Mouse (Mus musculus) kidney, postnatal 14 days (tissue): ENCODE data around the gene Cebpb.
A peak's percentile ranks its signal among the peaks of the same experiment; 100 is the strongest.

Source experiments
- DNase-seq: peaks from one replicate; pipeline ENCODE4 v3.0.0; 2022; ENCODE audit warnings: mixed read lengths

Cebpb gene

DNA sequence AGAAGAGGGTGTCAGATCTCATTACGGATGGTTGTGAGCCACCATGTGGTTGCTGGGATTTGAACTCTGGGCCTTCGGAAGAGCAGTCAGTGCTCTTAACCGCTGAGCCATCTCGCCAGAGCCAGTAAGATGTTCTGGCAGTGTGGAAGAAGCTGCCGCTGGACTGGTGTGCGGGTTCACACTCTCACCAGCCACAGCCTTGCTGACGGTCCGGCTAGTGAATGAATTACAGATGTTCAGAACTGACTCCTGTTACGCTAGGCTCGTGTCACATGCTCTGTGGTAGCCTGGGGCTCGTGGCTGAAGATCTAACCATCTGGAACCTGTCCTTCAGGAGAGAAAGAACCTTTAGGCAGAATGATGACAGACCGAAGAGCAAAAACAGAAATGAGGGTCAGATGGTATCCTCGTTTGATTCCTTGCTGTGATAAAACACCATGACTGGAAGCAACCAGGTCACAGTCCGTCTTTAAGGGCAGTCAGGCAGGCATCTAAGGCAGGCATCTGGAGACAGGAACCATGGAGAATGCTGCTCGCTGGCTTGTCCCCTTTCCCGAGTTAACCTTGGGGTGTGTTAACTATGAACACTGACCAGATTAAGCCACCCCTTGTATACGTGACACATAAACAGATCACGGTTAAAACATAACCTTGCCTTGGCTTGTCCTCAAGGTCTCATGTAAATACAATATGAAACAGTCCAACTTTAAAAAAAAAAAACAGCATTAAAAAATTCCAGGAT is 22.6 kb upstream of the Cebpb start:
- DNase-seq: peak; percentile 81

DNA sequence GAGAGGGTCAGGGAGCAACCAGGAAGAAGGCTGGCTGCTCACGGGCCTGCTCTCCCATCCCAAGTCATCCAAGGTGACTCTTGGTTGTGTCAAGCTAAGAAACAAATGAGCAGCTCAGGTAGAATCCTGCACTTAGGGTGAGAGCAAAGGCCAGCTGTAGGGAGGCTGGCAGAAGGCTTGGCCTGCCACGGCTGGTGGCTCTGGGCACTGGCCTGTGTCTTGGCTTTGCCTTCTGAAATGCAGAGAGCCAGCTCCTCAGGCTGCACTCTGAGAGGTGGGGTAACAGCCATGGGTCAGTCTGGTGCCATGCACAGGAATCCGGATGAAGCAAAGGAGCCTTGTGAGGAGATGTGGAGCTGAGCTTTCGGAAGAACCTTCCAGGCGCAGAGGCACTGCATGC is 20.3 kb upstream of the Cebpb start:
- peak; percentile 73 for DNase-seq

DNA sequence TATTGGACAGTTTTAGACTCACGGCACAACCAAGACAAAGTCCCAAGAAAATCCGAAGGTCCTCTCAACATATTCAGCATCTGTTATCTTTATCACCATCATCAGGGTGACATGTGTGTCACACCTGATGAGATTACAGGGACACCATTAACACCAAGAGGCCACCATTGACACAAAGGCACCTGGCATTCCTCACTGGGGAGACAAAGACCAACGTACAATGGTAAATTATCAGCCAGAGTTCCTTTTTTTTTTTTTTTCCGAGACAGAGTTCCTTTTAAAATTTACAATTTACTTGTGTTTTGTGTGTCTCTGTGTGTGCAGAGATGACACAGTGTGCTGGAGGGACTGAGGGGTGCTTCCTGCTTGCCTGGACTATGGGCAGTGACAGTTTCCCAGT is 19.3 kb upstream of the Cebpb start:
- no peak for DNase-seq

DNA sequence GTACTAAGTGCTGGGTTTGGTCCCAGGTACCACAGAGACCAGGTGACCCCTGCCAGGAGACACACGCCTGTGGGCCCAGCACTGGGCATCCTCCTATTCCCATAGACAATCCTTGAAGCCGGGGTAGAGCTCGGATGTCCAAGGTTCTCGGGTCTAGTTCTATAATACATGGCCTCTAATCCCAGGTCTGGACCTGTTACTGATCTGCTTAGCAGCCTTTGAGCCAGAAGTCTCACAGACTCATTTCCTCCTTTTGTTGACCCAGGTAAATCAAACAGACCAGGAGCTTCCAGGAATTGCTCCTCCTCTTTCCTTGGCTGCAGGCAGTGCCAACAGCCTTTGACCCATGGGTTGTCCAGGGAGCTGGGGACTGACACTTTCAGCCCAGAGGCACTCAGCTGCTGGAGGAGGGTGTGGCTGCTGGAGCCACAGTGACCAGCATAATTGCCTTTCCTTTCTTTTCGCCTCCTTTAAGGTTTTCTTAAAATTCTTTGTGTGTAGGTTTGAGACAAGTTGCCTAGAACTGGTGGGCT is 17.5 kb upstream of the Cebpb start:
- DNase-seq: peak; percentile 80

DNA sequence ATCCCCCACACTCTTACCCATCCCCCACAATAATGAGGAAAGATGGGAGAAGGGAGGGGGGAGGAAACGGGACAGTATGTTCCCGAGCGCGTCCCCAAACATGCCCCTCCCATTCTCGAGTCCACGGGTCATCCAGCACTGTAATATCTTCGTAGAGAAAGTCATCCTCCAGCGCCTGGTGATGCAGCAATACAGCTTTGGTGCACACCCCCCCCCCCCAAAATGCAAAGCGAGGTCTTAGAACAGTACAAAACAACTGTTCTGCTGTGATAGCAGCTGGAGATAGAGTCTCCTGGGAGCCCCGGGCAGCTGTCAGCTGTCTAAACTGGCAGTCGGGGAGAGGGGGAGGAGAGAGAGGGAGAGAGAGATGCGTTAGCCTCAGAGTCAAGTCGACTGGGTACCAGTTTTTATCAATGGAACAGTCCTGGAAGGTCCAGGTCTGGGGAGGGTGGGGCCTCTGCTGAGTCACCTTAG is 16.5 kb upstream of the Cebpb start:
- peak; percentile 67 for DNase-seq

DNA sequence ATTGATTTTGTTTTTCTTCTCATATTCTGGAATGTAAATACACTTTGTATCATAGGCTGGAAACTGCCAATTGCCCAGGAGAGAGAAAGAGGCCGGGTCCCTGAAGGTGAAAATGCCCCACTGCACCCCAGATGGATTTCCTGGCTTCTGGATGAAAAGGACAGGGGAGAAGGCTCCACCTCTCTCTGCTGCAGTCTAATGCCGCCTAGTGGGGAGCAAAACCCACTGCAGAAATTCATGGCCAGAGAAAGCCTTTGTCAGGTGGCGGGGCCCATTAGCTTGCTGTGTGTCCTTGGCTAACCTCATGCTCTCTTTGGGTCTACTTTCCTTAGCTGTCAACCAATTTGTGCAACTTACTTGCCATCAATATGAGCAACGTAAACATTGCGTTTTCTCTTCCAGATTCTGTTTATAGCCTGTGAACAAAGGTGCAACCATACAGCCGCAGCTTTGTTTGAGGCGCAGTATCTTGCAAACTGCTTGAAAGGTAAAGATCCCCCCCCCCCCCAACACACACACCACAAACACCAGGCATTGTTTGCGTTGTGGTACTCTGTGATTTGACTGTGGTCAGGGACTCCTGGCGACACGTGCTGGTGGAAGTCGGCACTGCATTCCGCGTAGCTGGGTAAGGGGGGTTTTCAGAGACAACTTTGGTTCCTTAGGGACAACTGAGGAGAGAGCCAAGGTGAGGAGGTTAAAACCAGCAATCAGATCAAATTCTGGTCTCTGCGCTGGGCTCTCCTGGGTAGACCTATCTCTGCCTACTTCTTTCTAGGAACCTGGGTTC is 13.4 kb upstream of the Cebpb start:
- DNase-seq: peak; percentile 68

DNA sequence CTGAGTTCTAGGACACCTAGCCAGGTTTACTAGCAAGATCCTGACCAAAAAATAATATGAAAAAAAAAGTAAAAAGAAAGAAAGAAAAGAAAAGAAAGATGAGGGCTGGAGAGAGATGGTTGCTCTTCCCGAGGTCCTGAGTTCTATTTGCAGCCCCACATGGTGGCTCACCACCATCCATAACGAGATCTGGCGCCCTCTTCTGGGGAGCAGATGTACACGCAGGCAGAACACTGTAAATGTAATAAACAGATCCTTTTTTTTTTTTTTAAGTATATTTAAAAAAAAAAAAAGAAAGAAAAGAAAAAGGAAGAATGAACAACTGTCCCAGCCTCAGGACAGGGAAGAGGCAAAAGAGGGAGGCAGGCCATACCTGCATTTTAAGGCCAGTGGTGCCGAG is 10.1 kb upstream of the Cebpb start:
- DNase-seq: no peak

DNA sequence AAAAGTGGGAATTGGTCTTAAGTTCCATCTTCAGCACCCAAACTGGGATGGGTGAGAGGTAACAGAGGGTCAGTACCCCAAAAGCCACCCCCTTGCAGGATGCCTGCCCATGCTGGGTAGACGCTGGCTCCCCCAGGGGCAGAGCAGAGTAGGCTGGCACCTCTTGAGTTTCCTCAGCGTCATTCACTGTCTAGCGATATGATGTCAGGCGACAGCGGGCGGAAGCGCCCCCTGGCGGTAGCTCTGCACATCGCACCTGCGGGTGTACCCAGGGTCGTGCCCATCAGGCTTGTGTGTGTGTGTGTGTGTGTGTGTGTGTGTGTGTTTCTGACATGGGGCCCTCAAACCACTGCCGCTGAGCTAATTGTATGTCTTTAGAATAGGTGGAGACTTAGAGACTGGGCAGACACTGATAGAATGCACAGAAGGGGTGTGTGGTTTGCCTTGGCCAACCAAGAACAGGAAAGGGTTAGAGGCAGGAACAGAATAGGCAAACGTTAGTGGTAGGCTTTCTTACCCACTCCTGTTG is 8.7 kb upstream of the Cebpb start:
- DNase-seq: peak; percentile 86

DNA sequence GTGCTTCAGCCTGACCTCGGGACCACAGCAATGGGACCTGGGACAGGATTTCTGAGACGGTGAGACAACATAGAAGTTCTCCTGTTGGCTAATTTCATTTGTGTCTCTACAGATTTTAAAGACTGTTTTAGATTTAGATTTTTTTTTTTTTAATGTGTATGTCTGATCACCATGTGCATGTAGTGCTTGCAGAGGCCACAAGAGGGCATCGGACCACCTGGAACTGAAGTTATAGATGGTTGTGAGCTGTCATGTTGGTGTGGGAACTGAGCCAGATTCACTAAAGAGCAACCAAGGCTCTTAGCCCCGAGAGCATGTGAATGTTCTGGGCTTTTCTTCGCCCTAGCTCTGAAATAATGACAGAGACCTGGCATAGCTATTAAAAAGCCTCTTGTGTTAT is 8.1 kb upstream of the Cebpb start:
- DNase-seq: peak; percentile 65

DNA sequence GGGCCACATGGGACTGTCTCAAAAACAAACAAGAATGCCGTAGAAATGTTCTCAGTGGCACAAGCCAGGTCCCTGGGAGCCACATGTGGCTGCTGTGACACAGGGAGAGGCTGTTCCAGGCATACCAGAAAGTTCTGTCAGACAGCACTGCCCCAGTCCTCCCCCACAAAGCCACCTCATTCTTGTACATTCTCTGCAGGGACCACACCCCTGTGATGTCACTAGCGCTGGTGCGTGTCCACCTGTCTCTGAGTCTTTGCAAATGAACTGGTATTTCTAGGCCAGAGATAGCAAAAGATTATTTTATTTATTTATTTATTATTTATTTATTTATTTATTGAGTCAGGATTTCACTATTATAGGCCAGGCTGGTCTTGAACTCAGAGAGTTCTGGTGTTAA is 5.0 kb upstream of the Cebpb start:
- DNase-seq: no peak

DNA sequence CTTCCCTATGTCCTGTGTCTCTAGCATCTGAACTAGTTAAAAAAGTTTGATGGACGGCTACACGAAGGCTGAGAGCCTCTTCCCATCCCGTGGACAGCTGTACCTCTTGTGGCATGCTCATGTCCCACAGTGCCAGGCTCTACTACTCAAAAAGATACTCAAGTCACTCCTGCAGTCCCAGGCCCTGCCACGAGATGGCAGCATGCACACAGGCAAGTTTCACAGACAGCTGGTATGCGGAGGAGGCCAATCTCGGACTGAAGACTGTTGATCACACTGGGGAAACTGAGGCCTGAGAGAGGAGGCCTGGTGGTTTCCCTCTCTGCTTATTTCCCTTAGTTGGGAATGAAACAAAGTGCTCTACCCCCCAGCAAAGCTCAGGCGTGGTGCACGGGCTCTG is 3.6 kb upstream of the Cebpb start:
- peak; percentile 95 for DNase-seq

DNA sequence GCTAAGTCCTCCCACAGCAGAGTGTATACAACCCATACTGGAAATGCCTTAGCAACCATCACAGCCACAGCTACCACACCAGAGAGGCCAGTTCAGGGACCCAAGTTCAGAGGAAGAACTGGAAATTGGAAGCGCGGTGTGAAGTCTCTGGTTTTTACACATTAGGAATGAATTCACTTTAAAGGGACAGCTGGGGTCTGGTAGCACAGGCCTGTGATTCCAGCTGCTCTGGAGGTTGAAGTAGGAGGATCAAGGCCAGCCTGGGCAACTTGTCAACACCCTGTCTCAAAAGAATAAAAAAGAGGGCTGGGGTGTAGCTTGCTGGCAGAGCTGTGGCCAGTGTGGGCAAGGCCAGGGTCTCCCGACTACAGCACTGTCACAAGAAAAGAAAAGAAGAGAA is 2.9 kb upstream of the Cebpb start:
- no peak for DNase-seq

DNA sequence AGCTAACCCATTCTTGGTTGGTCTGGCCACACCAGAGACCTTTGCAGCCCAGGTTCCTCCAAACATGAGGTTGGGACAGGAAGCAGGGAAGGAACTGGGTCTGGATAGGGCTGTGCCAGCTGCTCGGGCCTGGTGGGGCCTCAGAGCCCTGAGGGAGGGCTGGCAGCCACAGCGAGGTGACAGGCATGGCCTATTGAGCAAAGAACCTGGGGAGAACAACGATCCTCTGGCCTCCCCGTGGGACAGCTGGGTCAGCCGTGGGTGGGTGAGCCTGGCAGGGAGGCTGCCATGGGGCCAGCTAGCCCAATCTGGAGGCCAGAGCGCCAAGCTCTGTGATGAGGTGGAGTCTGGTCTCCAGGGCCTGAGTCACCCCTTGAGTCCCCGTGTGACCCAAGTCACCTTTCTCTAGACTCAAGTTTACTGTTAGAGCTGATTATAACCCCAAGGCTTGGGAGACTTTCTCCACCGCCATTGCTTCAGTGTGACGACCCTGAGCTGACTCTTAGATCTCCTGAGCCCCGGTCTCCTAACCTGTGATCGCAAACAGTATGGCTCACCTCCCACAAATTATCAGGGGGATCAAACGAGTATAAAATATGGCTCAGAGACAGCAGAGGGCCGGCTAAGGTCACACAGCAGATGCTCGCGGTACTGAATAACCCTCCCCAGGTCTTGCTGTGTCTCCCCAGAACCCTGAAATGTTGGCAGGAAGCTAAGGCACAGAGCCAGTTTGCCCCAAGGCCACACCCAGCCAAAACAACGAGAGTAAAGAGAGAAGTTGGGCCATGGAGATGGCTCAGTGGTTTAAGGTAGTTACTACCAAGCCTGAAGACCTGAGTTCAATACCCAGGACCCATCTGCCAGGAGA is 2.1 kb upstream of the Cebpb start:
- DNase-seq: no peak

DNA sequence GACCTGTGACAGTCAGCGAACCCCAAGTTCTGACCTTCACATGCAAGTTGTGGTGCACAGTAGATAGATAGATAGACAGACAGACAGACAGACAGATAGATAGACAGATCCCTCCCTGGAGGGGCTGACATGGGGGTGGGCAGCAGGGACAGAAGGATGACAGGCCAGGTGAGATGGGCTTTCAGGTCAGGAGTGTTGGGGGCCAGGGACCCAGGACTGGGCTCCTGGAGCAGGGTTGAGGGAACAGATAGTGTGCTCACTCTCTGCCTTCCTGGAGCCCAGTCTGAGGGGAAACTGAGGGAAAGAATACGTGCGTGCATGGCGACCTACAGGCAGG is 1.5 kb upstream of the Cebpb start:
- DNase-seq: no peak

DNA sequence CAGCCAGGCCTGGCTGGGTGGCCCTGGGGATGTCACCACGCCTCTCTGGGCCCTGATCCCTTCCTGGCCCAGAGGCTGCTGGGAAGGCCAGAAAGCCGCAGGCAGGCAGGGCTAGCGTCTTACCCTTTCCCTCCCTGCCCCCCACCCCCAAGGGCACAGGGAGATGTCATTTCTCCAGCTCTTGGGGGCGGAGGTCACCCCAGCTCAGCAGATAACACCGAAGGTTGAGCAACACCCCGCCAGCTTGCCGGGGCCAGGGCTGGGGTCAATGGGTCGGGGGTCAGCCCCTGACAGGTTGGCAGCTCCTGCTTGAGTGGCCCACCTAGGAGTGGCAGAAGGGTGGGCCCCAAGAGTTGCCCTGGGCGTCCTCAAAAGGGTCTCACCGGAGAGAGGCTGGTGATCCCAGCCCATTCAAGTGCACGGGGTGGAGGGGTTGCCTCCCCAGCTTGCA is 1.0 kb upstream of the Cebpb start:
- no peak for DNase-seq

DNA sequence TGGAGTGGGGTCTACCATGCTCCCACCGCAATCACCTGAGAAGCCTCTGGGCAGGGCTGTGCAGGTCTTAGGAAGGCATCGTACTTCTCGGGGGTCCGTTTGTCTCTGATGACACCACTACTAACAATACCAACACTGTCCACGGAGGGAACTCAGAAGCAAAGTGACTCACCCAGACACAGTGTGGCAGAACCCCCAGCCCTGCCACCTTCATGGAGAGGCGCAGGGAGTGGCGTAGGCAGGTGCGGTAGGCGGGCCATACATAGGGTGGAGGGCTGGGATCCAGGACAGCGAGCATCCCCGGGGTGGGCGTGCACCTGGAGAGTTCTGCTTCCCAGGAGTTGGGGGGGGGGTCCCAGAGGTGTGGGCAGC is 603 bp upstream of the Cebpb start:
- no peak for DNase-seq

DNA sequence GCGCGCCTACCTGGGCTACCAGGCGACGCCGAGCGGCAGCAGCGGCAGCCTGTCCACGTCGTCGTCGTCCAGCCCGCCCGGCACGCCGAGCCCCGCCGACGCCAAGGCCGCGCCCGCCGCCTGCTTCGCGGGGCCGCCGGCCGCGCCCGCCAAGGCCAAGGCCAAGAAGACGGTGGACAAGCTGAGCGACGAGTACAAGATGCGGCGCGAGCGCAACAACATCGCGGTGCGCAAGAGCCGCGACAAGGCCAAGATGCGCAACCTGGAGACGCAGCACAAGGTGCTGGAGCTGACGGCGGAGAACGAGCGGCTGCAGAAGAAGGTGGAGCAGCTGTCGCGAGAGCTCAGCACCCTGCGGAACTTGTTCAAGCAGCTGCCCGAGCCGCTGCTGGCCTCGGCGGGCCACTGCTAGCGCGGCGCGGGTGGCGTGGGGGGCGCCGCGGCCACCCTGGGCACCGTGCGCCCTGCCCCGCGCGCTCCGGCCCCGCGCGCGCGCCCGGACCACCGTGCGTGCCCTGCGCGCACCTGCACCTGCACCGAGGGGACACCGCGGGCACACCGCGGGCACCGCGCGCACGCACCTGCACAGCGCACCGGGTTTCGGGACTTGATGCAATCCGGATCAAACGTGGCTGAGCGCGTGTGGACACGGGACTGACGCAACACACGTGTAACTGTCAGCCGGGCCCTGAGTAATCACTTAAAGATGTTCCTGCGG is 945 bp downstream of the Cebpb start, which contains the start of gene Tmem189:
Gene Tmem189 (minus strand): TSS at position 322 of the 718 bp plus-strand sequence.
- peak; percentile 68 for DNase-seq

DNA sequence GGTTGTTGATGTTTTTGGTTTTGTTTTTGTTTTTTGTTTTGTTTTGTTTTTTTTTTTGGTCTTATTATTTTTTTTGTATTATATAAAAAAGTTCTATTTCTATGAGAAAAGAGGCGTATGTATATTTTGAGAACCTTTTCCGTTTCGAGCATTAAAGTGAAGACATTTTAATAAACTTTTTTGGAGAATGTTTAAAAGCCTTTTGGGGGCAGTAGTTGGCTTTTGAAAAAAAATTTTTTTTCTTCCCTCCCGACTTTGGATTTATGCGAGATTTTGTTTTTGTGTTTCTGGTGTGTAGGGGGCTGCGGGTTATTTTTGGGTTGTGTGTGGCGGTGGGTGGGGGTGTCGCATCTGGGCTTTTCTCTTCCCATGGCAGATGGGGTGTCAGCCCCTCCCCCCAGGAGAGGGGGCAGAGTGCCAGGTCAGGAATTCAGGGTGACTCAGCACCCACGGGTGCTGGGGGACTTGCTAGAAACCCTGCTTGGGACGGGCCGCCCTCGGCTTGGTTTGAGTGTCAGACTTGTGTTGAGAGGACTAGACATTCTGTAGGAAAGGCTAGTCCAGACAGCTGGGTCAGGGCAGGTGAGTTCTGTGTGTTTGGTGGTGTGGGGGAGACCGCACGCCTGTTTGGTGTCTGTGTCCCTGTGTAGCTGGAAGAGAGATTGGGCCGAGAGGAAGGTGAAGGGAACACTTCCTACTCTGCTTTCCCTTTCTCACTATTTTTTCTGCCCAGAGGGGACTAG is 1.7 kb downstream of the Cebpb start:
- no peak for DNase-seq

DNA sequence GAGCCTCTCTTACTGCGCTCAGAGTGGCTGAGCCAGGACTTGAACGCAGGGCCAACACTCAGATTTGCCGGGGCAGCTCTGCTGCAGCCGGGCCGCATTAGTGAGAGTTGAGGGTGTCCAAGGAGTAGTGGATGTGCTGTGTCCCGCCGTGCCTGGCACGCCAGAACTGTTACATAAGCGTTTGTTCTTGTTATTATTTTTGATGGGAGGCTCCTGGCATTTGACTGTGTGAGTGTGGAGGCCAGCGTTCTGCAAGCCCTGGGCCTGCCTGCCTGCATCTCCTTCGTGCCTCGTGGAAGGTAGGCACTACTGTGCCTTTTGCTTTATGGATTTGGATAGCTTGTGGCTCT is 2.2 kb downstream of the Cebpb start:
- DNase-seq: no peak

DNA sequence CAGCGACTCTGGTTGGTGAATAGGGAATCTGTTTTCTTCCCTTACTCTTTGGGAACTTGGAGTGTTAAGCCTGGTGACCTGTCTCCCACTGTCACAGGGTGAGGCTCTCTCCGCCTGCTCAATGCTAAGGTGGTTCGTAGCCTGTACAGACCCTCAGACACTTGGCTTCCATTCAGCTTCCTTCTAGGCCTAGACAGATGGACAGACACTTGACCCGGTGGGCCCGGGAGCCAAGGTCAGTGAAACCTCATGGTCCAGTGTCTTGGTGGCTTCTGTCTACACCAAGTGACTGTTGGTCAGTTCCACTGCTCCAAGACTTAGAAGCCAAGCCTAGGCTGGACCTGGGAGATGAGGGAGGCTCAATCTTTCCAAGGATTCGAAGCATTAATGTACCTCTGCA is 2.7 kb downstream of the Cebpb start:
- no peak for DNase-seq

DNA sequence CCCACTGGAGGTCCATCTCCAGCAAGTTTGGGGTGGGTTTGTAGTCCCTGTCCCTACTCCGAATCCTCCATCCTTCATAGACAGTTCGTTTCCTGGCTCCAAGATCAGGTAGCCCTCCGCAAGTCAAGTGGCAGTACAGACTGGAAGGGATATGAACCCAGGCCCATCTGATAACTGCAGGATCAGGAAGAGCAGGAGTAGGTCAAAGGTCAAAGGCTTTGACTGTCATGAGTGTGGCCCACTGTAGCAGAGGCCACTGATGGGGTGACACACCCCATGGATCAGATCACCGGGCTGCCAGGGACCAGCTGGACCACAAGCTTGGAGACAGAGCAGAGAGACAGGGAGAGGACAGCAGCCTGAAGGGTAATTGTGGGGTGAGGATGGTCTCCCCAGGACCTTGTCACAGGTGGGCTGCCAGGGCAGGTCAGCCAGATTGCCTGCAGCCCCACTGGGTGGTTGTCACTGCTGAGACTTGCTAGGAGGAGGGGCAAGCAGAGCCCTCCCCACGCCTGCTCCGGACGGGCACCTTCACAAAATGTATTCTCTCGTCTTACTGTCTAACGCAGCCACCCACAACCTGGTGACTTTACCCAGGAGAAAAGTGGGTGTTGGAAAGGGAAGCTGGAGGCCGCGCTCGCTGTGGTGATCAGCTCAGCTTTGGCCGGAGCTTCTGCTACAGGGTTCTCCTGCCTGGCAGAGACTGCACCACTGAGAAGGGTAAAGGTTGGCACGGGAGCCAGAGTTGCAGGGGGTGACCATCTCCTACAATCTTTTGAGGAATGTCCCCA is 3.4 kb downstream of the Cebpb start:
- DNase-seq: no peak
